Mouse (Mus musculus): ENCODE data around the gene Olfr1134. TPM values are rescaled to one million over a fixed set of nuclear protein-coding genes. Genes with fewer than 3 reads are reported as not detected.
"Not testable (repeated sequence)": the region's sequence is repeated elsewhere in the genome, so short reads cannot be mapped to it uniquely, and the experiment has no call there.

Gene Olfr1134
- not detected for total RNA-seq (2022)

DNA sequence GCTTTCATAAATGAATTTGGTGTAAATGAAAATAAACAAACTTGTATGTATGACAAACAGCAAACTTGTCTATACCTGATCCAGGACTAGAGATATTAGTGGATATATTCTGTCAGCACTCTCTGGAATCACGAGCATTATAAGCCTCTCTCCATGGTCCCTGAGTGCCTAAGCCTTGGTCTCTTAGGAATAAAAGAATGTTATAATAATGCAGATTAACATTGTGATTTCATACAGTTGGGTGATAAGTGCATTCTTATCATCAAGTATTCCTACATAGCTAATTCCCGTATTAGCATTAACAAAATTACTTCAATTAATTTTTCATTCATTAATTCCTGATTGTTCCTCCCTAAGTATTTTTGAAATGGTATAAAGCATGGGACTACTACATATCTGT is at the start of gene Olfr1134:
Olfr1134 (minus strand) TSS at position 101 of the 400 bp plus-strand sequence.
- no peak for DNase-seq (ENCODE audit: low spot score in 2 of 2)

GRCm38 (mm10) chr2:87693847-87694246 is 35.6 kb upstream of the Olfr1134 start, which contains the start of gene Olfr1136:
Gene Olfr1136, minus strand, starts transcription at chr2:87693947.
- DNase-seq (ENCODE audit: low spot score in 2 of 2), result no peak

DNA sequence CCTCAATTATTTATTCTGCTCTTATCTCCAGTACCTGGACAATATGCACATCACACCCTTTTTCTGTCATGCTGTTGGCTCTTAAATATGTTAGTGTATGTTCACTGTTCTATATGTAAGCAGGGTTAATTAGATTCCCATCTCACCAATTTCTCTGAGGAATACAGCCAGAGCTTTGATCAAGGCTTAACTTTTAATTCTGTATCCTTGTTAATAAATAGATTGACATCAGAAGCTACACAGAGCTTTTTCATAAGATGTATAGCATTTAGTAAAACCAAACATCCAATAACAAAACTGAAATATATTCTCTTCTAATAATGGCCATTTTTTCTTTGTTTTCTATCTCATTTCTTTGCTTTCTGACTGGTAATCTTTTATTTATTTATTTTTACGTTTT is 15.3 kb upstream of the Olfr1134 start, which contains the start of gene Olfr1135:
Olfr1135 (minus strand) TSS at position 101 of the 400 bp plus-strand sequence.
- DNase-seq (ENCODE audit: low spot score in 2 of 2), result no peak

DNA sequence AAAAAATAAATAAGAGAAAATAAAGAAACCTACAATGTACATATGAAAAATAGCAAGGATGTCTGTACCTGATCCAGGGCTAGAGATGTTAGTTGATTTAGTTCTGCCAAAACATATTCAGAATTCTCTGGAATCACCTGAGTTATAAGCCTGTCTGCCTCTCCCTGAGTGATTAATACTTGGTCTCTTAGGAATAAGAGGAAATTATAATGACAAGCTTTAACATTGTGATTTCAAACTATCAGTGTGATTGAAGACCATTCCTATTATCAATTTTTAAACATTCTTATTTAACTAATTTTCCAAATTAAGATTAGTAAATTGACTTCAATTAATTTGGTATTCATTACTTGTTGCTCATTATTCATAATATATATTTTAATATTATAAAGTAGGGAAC is 11.0 kb downstream of the Olfr1134 start, which contains the start of gene Olfr1133:
Olfr1133 (minus strand) TSS at position 101 of the 400 bp plus-strand sequence.
- DNase-seq (ENCODE audit: low spot score in 2 of 2), result no peak

DNA sequence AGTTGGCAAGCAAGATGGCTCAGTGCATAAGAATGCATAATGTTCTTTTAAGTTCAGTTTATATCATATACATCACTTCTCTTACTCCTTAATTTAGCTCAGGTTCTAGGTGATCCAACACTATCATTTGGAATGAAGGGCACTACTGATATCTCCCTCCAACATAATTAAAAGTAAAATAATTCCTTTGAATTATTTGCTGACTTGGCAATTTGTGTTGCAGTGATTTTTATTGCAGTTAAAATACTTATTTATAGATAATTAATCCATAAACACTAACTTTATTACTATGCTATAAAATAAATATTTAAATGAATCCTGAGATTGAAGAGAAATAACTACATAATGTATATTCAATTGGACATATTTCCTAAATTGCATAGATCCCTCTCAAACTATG is 15.8 kb downstream of the Olfr1134 start:
- DNase-seq (ENCODE audit: low spot score in 2 of 2), result no peak

DNA sequence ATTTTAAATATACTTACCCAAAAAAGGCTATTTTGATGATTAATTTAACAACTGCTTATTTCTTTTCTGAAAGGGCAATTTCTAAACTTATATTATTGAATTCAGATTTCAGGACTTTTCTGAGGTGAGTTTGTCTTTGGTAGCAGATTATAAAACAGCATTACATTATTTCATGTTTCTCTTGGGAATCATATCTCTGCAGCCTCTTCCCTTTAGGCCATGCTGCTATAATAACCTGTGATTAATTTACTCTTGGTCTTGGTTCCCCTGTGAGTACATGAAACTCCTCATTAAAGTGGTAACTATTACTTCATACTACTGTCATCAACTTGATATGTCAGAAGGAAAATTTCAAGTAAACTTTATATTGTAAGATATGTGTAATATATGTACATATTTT is 20.8 kb downstream of the Olfr1134 start, which contains the start of gene Olfr1132:
Olfr1132 (minus strand) TSS at position 101 of the 400 bp plus-strand sequence.
- DNase-seq (ENCODE audit: low spot score in 2 of 2), result no peak

DNA sequence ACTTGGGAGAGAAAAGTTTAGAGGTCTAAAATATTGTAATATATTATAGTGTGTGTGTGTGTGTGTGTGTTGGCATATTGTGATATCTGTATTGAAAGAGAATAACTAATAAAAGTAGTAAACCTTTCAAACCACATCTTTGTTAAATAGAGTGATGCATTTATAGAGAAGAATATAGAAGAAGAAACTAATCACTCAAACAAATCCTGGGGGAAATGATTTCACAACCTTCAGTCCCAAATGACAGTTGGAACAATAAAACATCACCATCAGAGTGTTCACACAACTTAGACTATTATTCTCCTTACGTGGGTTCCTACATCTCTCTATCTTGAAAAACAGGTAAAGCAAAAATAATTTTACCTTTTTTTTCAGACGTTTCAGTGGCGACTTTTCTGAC is 31.5 kb downstream of the Olfr1134 start, which contains the start of gene Olfr1131:
Olfr1131 (plus strand) TSS at position 301 of the 400 bp plus-strand sequence.
- no peak for DNase-seq (ENCODE audit: low spot score in 2 of 2)

- not testable (repeated sequence) for DNase-seq (ENCODE audit: low spot score in 2 of 2)
These were observed 52.3 kb downstream of the Olfr1134 start, which contains the start of gene Olfr1130 for GRCm38 (mm10) chr2:87605912-87606311. Gene Olfr1130, plus strand, starts transcription at chr2:87606212.

Other genes with a start within 250 kb of the Olfr1134 start
- not detected for gene Olfr1123, start 241.8 kb downstream of the Olfr1134 start, total RNA-seq (2022)
- gene Olfr1124, start 228.2 kb downstream of the Olfr1134 start, total RNA-seq (2022), result not detected
- not detected for gene Olfr1126, start 204.5 kb downstream of the Olfr1134 start, total RNA-seq (2022)
- not detected for gene Pramel7, start 161.4 kb downstream of the Olfr1134 start, total RNA-seq (2022)
- gene Pramel6, start 151.9 kb downstream of the Olfr1134 start, total RNA-seq (2022), result not detected
- under 1 TPM in 2 of 4 experiments, not detected in 2; 0.33 to 0.49 TPM for gene Olfr153, start 126.7 kb downstream of the Olfr1134 start, total RNA-seq (2022)
- gene Olfr1128, start 112.9 kb downstream of the Olfr1134 start, total RNA-seq (2022), result not detected
- gene Olfr1129, start 84.6 kb downstream of the Olfr1134 start, total RNA-seq (2022), result not detected
- gene Olfr1130, start 52.2 kb downstream of the Olfr1134 start, total RNA-seq (2022), result not detected
- not detected for gene Olfr1131, start 31.4 kb downstream of the Olfr1134 start, total RNA-seq (2022)
- gene Olfr1132, start 20.9 kb downstream of the Olfr1134 start, total RNA-seq (2022), result not detected
- gene Olfr1133, start 11.1 kb downstream of the Olfr1134 start, total RNA-seq (2022), result not detected
- not detected for gene Olfr1135, start 15.2 kb upstream of the Olfr1134 start, total RNA-seq (2022)
- not detected for gene Olfr1136, start 35.5 kb upstream of the Olfr1134 start, total RNA-seq (2022)
- gene Olfr1137, start 54.7 kb upstream of the Olfr1134 start, total RNA-seq (2022), result not detected
- not detected for gene Olfr1138, start 81.5 kb upstream of the Olfr1134 start, total RNA-seq (2022)
- gene Olfr1140, start 85.3 kb upstream of the Olfr1134 start, total RNA-seq (2022), result not detected
- not detected for gene Olfr1141, start 95.5 kb upstream of the Olfr1134 start, total RNA-seq (2022)
- not detected for gene Olfr152, start 121.0 kb upstream of the Olfr1134 start, total RNA-seq (2022)
- not detected for gene Olfr1143, start 142.1 kb upstream of the Olfr1134 start, total RNA-seq (2022)
- not detected for gene Olfr1145, start 151.4 kb upstream of the Olfr1134 start, total RNA-seq (2022)
- gene Olfr1148, start 172.1 kb upstream of the Olfr1134 start, total RNA-seq (2022), result not detected
- not detected for gene Olfr1150-ps1, start 185.5 kb upstream of the Olfr1134 start, total RNA-seq (2022)
- gene Olfr1151, start 197.4 kb upstream of the Olfr1134 start, total RNA-seq (2022), result not detected
- gene Olfr1152, start 208.0 kb upstream of the Olfr1134 start, total RNA-seq (2022), result not detected
- gene Olfr1153, start 236.5 kb upstream of the Olfr1134 start, total RNA-seq (2022), result not detected
- not detected for gene Olfr1154, start 246.7 kb upstream of the Olfr1134 start, total RNA-seq (2022)